Mouse (Mus musculus): ENCODE data around the gene Micu1. TPM values are rescaled to one million over a fixed set of nuclear protein-coding genes. Genes with fewer than 3 reads are reported as not detected.

Gene Micu1
- total RNA-seq, 2 experiments from 2014 or later: 94.0 to 99.5 TPM

DNA sequence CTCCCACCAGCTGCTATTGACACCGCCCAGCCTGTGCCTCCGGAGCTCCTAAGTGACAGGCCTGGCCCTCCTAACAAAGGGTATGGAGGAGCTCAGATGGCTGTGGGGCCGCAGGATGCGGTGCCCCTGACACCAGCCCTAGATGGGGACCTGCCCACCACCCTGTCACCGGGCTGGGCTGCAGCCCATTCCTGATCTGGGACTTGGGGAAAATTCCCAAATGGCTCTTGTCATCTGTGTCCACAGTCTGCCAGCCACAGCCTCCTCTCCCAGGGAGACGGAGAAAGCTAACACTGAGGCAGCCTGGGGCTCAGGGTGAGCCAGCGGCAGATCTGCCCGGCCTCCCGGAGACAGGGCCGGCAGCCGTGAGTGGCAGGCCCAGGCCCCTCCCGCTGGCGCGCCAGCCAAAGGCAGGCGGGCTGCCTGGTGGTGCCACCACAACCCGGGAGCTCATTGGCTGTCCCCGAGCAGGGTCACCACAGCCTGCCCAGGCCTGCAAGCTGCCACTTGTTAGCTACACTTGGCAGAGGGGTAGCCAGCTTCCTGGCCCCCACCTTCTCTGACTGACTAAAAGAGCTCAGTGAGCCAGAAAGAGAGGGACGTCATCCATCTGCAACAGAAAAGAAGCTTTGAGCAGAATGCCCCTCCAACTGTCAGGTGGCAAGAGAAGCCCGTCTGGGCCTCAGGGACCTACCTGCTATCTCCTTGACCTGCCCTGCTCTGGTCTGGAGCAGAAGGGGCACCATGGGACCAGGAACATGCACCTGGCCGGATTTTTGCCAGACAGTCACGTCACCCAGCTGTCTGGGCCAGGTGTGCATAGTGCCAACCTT, 197.3 kb downstream of the Micu1 start:
- peak; percentile 73 to 80 for DNase-seq (ENCODE audit: extremely low spot score in 1 of 2, low spot score in 1 of 2)

DNA sequence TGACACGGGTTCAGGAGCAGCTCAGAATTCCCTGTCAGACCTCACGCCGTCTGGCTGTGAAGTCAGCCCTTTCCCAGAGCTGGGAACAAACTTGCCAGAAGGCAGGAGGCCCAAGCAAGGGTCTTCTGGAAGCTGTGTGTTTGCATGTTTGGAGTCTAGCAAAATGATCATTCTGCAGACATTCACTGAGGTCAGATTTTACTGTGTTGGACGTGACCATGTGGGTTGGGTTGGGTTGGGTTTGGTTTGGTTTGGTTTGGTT, 197.8 kb downstream of the Micu1 start:
- DNase-seq (ENCODE audit: extremely low spot score in 1 of 2, low spot score in 1 of 2): no peak

DNA sequence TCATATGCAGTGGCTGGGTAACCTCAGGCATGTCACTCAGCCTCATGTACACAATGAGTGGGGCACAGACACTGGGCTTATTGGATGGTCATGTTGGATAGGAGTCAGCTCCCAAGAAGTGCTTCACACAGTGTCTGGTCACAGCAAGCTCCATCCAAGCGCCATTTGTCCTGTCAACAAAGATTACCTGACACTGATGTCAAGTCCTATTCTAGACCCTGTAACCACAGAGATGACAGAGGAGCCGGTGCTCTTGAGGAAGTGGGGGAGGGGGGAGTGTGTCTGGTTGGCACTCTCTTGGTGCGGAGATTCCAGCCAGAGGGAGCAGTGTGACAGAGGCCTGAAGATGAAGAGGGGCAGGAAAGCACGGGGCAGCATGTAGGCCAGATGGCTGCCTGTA, 198.7 kb downstream of the Micu1 start:
- no peak for DNase-seq (ENCODE audit: extremely low spot score in 1 of 2, low spot score in 1 of 2)

DNA sequence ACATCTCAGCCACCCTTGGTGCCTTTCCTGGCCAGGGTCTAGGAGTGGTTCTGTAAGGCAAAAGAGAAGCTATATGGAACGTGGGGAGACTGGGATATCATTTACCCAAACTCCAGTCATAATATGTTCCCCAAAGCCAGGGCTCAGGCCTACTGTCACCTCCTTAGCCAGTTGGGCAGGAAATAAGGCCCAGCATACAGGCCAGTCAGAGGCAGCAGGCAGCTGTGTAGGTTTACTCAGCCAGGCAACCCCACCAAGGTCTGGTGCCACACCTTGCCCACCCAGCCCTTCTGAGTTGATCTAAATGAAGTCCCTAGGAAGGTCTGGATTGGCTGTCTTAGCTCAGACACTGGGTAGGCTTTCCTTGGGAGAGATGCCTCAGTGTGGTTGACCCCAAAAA, 199.2 kb downstream of the Micu1 start:
- DNase-seq (ENCODE audit: extremely low spot score in 1 of 2, low spot score in 1 of 2): no peak

DNA sequence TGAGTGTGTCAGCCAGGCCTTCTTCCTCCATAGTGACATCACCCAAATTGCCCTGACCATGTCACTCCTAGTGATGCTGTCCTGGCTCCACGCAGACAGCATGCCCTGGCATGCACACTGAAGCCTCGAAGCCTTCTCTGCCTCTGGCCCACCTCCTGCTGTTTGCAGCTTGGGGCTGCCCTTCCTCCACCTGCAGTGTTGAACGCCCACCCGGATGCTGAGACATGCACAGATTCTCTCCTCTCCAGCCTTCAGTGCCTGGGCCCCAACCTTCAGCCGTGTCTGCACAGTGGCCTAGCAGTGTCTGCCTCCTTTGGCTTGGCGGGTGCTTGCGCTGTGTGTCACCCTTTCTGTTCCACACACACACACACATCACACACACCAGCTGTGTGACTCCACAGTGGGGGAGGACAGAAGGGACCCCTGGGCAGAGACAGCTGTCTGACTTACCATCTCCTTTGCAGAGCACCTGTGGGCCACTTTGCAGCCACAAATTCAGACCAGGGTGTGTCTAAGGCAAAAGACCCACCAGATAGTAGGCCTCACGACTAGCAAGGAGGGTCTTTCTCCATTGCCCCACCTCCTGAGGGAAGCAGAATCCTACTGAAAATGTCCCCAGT, 199.8 kb downstream of the Micu1 start:
- DNase-seq (ENCODE audit: extremely low spot score in 1 of 2, low spot score in 1 of 2): no peak

DNA sequence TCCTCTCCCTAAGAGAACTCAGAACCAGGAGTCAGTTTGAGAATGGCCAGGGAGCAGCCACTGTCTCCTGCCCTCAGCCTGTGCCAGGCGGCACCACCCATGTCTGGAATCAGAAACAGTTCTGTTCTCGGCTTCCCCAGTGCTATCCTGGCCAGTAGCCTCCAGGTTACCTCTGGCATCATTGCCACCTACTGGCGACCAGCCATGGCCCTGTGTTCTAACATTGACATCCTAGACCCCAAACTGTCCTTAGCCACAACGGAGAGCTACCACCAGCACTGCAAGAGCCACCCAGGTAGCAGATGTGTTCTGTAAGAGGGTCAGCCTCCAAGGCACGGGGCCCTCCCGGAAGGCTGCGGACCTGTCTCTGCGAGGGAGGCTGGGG, 200.3 kb downstream of the Micu1 start:
- no peak for DNase-seq (ENCODE audit: extremely low spot score in 1 of 2, low spot score in 1 of 2)

DNA sequence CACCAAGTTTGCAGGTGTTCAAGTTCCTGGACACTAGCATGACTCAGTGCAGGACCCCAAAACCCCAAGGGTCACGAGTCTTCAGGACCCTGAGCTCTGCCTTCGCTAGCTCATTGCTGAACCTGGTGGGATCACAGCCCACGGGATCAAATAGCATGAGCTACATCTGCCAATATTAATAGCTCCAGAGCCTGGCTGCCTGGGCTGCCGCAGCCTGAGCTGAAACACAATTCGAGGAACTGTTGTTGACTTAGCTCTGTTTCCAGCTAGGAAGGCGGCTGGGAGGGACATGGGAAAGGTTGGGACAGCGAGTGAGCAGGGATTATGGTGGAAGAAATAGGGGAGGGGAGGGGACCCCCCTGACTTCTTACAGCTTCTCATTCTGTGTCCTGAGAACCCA, 200.9 kb downstream of the Micu1 start:
- DNase-seq (ENCODE audit: extremely low spot score in 1 of 2, low spot score in 1 of 2): no peak

DNA sequence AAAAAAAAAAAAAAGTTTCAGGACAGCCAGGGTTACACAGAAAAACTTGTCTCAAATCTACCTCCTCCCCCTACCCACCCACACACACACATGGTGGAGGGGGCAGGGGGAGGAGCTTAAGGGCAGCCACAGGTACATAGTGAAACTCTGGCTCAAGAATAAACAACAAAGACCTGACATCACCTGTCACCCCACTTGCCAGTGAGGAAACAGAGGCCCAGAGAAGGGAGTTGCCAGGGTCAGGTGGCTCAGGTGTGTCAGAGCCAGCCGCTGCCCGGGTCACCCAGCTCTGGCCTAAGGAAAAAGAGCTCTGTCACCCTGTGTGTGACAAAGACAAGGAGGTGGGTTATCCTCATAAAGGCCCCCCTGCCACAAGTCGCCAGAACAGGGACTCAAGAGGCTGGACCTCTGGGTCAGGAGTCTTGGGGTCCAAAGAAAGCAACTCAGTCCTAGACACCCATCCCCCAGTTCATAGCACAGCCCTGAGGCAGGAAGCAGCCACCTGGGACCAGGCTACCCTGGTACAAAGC, 204.9 kb downstream of the Micu1 start:
- DNase-seq (ENCODE audit: extremely low spot score in 1 of 2, low spot score in 1 of 2): no peak

DNA sequence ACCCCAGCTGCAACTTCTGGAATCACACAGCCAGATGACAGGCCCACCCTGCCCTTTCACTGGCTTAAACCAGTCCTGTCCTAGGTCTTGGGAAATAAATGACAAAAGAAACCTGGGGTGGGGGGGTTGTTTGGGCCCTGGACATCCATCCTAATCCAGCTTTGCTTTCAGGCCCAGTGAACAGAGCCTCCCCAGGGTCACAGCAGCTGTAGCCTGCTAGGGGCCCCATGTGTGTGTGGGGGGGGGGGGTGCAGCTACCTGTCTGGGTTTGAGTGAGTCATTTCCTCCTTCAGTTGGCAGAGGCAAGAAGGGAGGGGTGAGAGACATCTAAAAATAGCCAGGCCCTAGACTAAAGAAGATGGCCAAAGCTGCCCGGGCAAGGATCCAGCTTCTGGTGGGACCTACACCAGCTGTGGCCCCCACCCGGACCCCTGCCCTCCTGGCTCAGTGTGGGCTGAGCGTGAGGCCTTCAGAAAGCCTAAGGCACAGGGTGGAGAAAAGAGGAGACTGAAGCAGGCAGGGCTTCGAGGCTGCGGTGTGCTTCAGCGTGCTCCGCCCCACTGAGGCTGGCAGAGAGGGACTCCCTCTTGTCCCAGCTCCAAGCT, 205.5 kb downstream of the Micu1 start:
- no peak for DNase-seq (ENCODE audit: extremely low spot score in 1 of 2, low spot score in 1 of 2)

DNA sequence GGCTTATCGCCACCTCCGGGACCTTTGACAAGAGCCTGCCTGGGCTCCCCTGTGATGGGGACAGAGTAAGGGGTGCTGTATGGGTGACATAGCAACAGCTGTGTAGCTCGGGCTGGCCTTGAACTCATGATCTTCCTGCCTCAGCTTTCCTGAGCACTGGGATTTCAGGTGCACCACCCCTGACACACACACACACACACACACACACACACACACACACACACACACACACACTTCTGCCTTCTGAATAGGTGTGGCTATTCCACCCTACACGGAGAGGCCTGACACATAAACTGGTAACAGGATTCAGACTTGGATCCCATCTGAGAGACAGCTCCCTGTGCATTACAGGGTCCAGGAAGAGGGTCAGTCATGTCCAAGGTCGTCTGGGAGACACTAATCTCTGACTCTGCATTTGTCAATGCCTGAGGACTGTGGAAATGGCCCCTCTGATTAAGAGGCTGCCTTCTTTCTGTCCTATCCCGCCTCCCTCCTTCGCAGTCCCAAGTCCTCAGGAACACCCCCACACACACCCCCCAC, 206.6 kb downstream of the Micu1 start:
- no peak for DNase-seq (ENCODE audit: extremely low spot score in 1 of 2, low spot score in 1 of 2)

DNA sequence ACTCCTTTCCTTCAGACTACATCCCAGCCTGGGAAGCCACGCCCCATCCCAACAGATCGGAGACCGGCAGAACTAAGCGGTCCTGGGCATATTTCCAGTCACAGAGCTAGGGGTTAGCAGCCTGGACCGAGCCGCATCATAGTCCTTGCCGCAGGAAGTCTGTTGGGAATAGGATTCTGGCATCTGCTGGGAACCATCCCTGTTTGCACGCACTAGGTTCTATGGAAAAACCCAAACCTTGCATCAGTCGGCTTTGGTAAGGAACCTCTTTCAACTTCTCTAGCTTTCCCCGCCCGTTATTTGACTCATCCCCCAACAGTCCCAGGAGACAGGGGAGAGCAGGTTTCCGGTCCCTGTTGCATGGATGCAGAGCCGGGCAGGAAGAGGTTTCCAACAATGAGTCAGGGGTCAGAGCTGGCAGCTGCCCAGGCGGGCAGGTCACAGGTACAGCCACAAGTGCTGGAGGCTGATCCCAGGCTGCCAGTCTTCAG, 207.1 kb downstream of the Micu1 start:
- DNase-seq (ENCODE audit: extremely low spot score in 1 of 2, low spot score in 1 of 2): no peak

DNA sequence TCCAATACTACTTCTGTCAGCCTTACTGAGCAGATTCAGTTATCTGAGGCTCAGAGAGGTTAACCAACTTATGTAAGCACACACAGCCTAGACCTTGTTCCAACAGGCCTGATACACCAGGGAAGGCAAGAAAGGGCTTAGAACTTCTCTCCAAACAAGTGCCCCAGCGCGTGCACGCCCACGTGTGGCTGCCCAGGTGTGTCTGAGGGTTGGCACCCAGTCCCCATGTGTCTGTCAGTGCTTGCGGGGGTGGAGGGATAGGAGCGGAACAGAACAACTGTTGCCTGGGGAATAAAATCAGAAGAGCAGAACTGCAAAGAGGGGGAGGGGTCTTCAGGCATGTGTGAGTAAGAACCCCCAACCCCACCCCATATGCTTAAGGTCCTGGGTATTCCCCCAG, 208.8 kb downstream of the Micu1 start:
- peak in 1 of 2 experiments; percentile 35 for DNase-seq (ENCODE audit: extremely low spot score in 1 of 2, low spot score in 1 of 2)

DNA sequence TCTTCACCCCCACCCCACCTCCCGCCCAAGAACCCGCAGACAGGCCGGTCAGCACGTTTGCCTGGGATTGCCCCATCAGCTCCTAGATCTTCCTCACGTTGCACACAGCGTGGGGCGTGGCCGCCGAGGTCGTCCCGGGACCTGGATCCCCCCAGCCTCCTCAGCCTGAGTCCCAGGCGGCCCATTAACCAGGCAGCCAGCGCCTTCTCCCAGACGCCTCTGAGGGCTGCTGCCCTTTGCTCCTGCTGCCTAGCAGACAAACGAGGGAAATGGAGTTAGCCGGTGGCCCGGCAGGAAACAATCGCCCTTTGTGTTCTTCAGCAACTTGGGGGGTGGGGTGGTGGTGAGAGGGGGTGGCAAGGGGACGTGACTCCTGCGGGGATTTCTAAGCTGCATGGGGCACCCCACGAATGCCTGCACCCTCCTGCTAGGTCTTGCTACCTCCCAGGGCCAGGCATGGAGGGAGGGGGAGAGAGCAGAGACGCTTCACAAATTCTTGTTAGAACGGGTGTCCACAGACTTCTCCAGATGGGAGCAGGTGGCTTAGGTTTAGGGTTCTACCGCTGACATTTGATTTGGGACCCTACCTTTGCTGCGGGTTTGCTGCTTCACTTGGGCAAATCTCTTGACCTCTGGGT, 209.4 kb downstream of the Micu1 start:
- no peak for DNase-seq (ENCODE audit: extremely low spot score in 1 of 2, low spot score in 1 of 2)

Other genes starting within 250 kb of the Micu1 start
- gene Gm10322, start 86.4 kb upstream of the Micu1 start, total RNA-seq (2021): not detected
- 10 to 100 TPM; 47.4 to 54.5 TPM for gene Mcu, start 85.8 kb upstream of the Micu1 start, total RNA-seq (2021)
- 10 to 100 TPM; 53.3 to 54.0 TPM for gene Dnajb12, start 177.1 kb downstream of the Micu1 start, total RNA-seq (2021)
- 10 to 100 TPM; 77.1 to 100.0 TPM for gene Ddit4, start 249.4 kb downstream of the Micu1 start, total RNA-seq (2021)